In genomic region chr2:34958582-34958981, GRCm38 (mm10) we compare ENCODE assay signal across 21 mouse cellular contexts. TPM values are rescaled to one million over a fixed set of nuclear protein-coding genes. Genes with fewer than 3 reads are reported as not detected.
DNase-seq lines count a peak whose midpoint lies in the region; ATAC-seq and TF ChIP-seq lines count a peak whose summit lies in the region.
"Had no signal": no experiment of that assay in that cellular context is flagged by ENCODE, and none has a peak within 500 bp of the region (broad histone marks: within the 10 kb centered on the region; RNA-seq: fewer than 3 reads in every experiment).

No protein-coding gene starts in this region.

- H3K27me3 ChIP-seq in thymus, adult 2 months (ENCODE audit: control insufficient read depth, insufficient read depth, low read length): no peaks in the 10 kb centered on the region

- no peak for TF ChIP-seq CTCF in thymus, adult 2 months (IDR thresholded peaks at IDR 0.05; ENCODE audit: borderline replicate concordance, control insufficient read depth, extremely low read depth, insufficient read depth, low read length, poor library complexity)

- 8% methylated on average over 7 of the region's 7 CpGs for WGBS in thymus, adult 2 months

- H3K36me3 ChIP-seq in thymus, adult 2 months (ENCODE audit: control insufficient read depth, insufficient read depth, low read length): no peaks in the 10 kb centered on the region
- H3K36me3 ChIP-seq: G1E; limb, embryonic 13.5 days; liver, embryonic 15.5 days had no signal

- no peak overlapping the region for H3K4me3 ChIP-seq in thymus, adult 2 months (ENCODE audit: control insufficient read depth, insufficient read depth, low read length)
- H3K4me3 ChIP-seq: erythroblast, embryonic 14.5 days; limb, embryonic 13.5 days; liver, embryonic 15.5 days had no signal

- H3K27ac ChIP-seq in thymus, adult 2 months (ENCODE audit: control insufficient read depth, insufficient read depth, low read length): peak overlapping the region; percentile 81
- H3K27ac ChIP-seq: limb, embryonic 13.5 days; liver, embryonic 15.5 days had no signal

- no peak for TF ChIP-seq POLR2A in thymus, adult 2 months (IDR thresholded peaks at IDR 0.05; ENCODE audit: control insufficient read depth, extremely low read depth, insufficient read depth, low read length, poor library complexity)

- H3K4me1 ChIP-seq in thymus, adult 2 months (replicated peaks; ENCODE audit: control insufficient read depth, insufficient read depth, low read length): peaks cover 71% of the 10 kb centered on the region

- peak; percentile 69 for DNase-seq in 416B (ENCODE audit: low read depth)
- DNase-seq in CD4-positive helper T cell, adult 2 months (ENCODE audit: low read depth, low spot score): peak; percentile 70
- peak; percentile 62 for DNase-seq in thymus, adult 2 months
- no peak for DNase-seq in cerebellum, postnatal 25 days
- no peak for DNase-seq in ovary, adult 18-20 months (ENCODE audit: low spot score)
- DNase-seq in lung, postnatal 4 days: no peak
- DNase-seq: adrenal gland, adult 8-10 months; cerebellum, postnatal 14 days; heart, postnatal 4 days; kidney, adult 2 months; kidney, postnatal 14 days; lung, postnatal 14 days; right cerebral cortex, adult 18-20 months had no signal

- ATAC-seq in megakaryocyte, adult 5-6 weeks (ENCODE audit: poor library complexity, severe bottlenecking): peak; percentile 25; the same call in 1 of the 2 replicates
- ATAC-seq in erythroid progenitor cell, adult 5-6 weeks (replicated peaks; ENCODE audit: low FRiP score, poor library complexity, severe bottlenecking): no peak
- ATAC-seq: forebrain, embryonic 16.5 days; hindbrain, embryonic 16.5 days had no signal

RNA-seq across cellular contexts. Expression of gene Traf1, which starts 3.0 kb away (rescaled TPM):
- 1.5 and 3.1 TPM in 2 replicates for total RNA-seq in megakaryocyte, adult 5-6 weeks (2015)
- 2.5 and 3.2 TPM in 2 replicates for total RNA-seq in megakaryocyte, adult 5-6 weeks (2017)
- polyA plus RNA-seq in thymus, adult 2 months (2012; rRNA removed): 76.7 and 80.4 TPM in 2 replicates
- 1.1 and 1.3 TPM in 2 replicates for total RNA-seq in erythroid progenitor cell, adult 5-6 weeks (2015; ENCODE audit: low replicate concordance)
- 1.3 TPM in 1 of 2 replicates, not detected in the other for total RNA-seq in erythroid progenitor cell, adult 5-6 weeks (2017; ENCODE audit: low replicate concordance)
- polyA plus RNA-seq: erythroblast, embryonic 14.5 days; G1E had no signal

RNA-seq across cellular contexts. Expression of gene Phf19, which starts 44.8 kb away (rescaled TPM):
- 7.2 and 9.8 TPM in 2 replicates for total RNA-seq in megakaryocyte, adult 5-6 weeks (2015)
- total RNA-seq in megakaryocyte, adult 5-6 weeks (2017): 6.4 and 14.0 TPM in 2 replicates
- 18.8 and 24.1 TPM in 2 replicates for polyA plus RNA-seq in thymus, adult 2 months (2012; rRNA removed)
- 2.5 TPM in 1 of 2 replicates, not detected in the other for total RNA-seq in erythroid progenitor cell, adult 5-6 weeks (2015; ENCODE audit: low replicate concordance)
- total RNA-seq in erythroid progenitor cell, adult 5-6 weeks (2017; ENCODE audit: low replicate concordance): 1.4 and 2.2 TPM in 2 replicates

Comparison
In these comparisons a context has a peak if more than half of its experiments do, and no peak if none do; other contexts are left out.
1. DNase-seq: peak in 416B (single experiment), CD4-positive helper T cell, adult 2 months (single experiment) and thymus, adult 2 months (single experiment); none in cerebellum, postnatal 25 days (0 of 2), ovary, adult 18-20 months (single experiment) and lung, postnatal 4 days (0 of 2).